Mouse (Mus musculus) megakaryocyte, embryonic 14.5 days (primary cell): ENCODE results near the gene Ak9. TPM values are rescaled to one million over a fixed set of nuclear protein-coding genes. Genes with fewer than 3 reads are reported as not detected.

ENCODE experiments used
- H3K27me3 ChIP-seq: replicated peaks from 2 replicates; pipeline ENCODE3; 2012; ENCODE audit warnings: inconsistent platforms
- H3K36me3 ChIP-seq: replicated peaks from 2 replicates; pipeline ENCODE3; 2012; ENCODE audit warnings: low read length, inconsistent platforms, mixed read lengths
- H3K4me1 ChIP-seq: 2 replicates; pipeline ENCODE4 v1.6.1; 2012; ENCODE audit warnings: inconsistent platforms
- H3K4me3 ChIP-seq: replicated peaks from 2 replicates; pipeline ENCODE3; 2012; ENCODE audit warnings: moderate library complexity, mild to moderate bottlenecking, inconsistent platforms
- H3K9me3 ChIP-seq: 2 replicates; pipeline ENCODE4 v1.6.1; 2012; ENCODE audit warnings: inconsistent platforms
- FLI1 ChIP-seq: IDR thresholded peaks from 2 replicates; pipeline ENCODE4 v1.6.1; 2012; ENCODE audit warnings: low read length, inconsistent platforms, mixed read lengths
- GATA1 ChIP-seq: IDR thresholded peaks from 3 replicates; pipeline ENCODE4 v1.6.1; 2012; ENCODE audit warnings: mixed read lengths, low read length, inconsistent platforms, borderline replicate concordance
- polyA plus RNA-seq: library from polyadenylated mRNA; stranded (reverse); fragments of >175 nt; gene quantifications from 2 replicates; pipeline ENCODE4 v1.2.3, GENCODE M21; 2012; ENCODE audit warnings: low replicate concordance; ENCODE audit not compliant: insufficient read depth

The Ak9 gene
- polyA plus RNA-seq, 1 experiment: not detected

- H3K27me3 ChIP-seq: no peaks in the 10 kb centered on the region
- H3K4me1 ChIP-seq: peaks cover 13% of the 10 kb centered on the region
- H3K9me3 ChIP-seq: no peaks in the 10 kb centered on the region
- peaks cover 27% of the 10 kb centered on the region for H3K36me3 ChIP-seq
- no peak overlapping the region for H3K4me3 ChIP-seq
- no peak for TF ChIP-seq GATA1
These were observed 16.2 kb upstream of the Ak9 start for GRCm38 (mm10) chr10:41287618-41288017.

DNA sequence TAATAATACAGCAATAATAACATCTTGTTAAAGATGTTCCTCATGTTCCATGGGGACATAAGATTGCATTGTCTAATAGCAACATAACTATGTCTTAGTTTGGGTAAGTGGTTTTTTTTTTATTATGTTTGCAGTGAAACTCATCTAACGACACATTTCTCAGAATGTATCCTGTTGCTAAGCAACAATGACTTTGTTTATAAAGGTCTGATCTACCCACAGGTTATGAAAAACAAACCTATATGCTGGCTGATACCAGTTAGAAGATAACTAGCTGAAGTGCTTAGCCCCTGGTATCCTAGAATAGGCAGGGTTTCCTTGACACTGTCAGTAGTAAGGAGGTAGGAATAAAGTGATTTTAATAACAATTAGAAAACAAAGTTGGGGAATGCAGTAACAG lies 15.7 kb upstream of the Ak9 start:
- peaks cover 16% of the 10 kb centered on the region for H3K4me1 ChIP-seq
- H3K36me3 ChIP-seq: peaks cover 23% of the 10 kb centered on the region
- H3K27me3 ChIP-seq: no peaks in the 10 kb centered on the region
- H3K9me3 ChIP-seq: no peaks in the 10 kb centered on the region
- no peak overlapping the region for H3K4me3 ChIP-seq
- TF ChIP-seq FLI1 (no peak), GATA1 (no peak)

GRCm38 (mm10) chr10:41288771-41289415 lies 14.9 kb upstream of the Ak9 start:
- TF ChIP-seq GATA1: no peak
- no peak for TF ChIP-seq FLI1
- Histone ChIP-seq H3K4me3 (peak overlapping the region; percentile 55), H3K9me3 (no peaks in the 10 kb centered on the region), H3K36me3 (peaks cover 14% of the 10 kb centered on the region), H3K4me1 (peaks cover 23% of the 10 kb centered on the region), H3K27me3 (no peaks in the 10 kb centered on the region)

- Histone ChIP-seq H3K27me3 (no peaks in the 10 kb centered on the region), H3K36me3 (no peaks in the 10 kb centered on the region)
These were observed 12.8 kb upstream of the Ak9 start for GRCm38 (mm10) chr10:41291021-41291420.

GRCm38 (mm10) chr10:41293019-41293418 lies 10.8 kb upstream of the Ak9 start:
- H3K9me3 ChIP-seq: no peaks in the 10 kb centered on the region
- H3K4me1 ChIP-seq: peaks cover 23% of the 10 kb centered on the region
- no peak overlapping the region for H3K4me3 ChIP-seq
- H3K36me3 ChIP-seq: no peaks in the 10 kb centered on the region
- no peaks in the 10 kb centered on the region for H3K27me3 ChIP-seq
- no peak for TF ChIP-seq FLI1
- no peak for TF ChIP-seq GATA1

More at GRCm38 (mm10) chr10:41291021-41291420, 12.8 kb upstream of the Ak9 start:
- Histone ChIP-seq H3K4me1 (peaks cover 23% of the 10 kb centered on the region), H3K4me3 (no peak overlapping the region), H3K9me3 (no peaks in the 10 kb centered on the region)
- TF ChIP-seq FLI1: no peak
- no peak for TF ChIP-seq GATA1

GRCm38 (mm10) chr10:41294734-41295133 lies 9.0 kb upstream of the Ak9 start:
- TF ChIP-seq FLI1 (no peak), GATA1 (no peak)
- H3K4me3 ChIP-seq: no peak overlapping the region
- peaks cover 13% of the 10 kb centered on the region for H3K4me1 ChIP-seq
- no peaks in the 10 kb centered on the region for H3K9me3 ChIP-seq
- H3K27me3 ChIP-seq: no peaks in the 10 kb centered on the region
- H3K36me3 ChIP-seq: no peaks in the 10 kb centered on the region

- no peaks in the 10 kb centered on the region for H3K27me3 ChIP-seq
- peaks cover 13% of the 10 kb centered on the region for H3K4me1 ChIP-seq
- H3K4me3 ChIP-seq: no peak overlapping the region
- H3K36me3 ChIP-seq: no peaks in the 10 kb centered on the region
- TF ChIP-seq GATA1 (no peak), FLI1 (no peak)
- no peaks in the 10 kb centered on the region for H3K9me3 ChIP-seq
These were observed 8.6 kb upstream of the Ak9 start for GRCm38 (mm10) chr10:41295145-41295544.

GRCm38 (mm10) chr10:41300161-41300560 lies 3.6 kb upstream of the Ak9 start:
- no peak for TF ChIP-seq FLI1
- TF ChIP-seq GATA1: no peak
- H3K4me1 ChIP-seq: peaks cover 13% of the 10 kb centered on the region; the same call in 1 of the 2 replicates
- no peaks in the 10 kb centered on the region for H3K27me3 ChIP-seq
- H3K36me3 ChIP-seq: no peaks in the 10 kb centered on the region
- no peaks in the 10 kb centered on the region for H3K9me3 ChIP-seq
- no peak overlapping the region for H3K4me3 ChIP-seq

GRCm38 (mm10) chr10:41302689-41303431 lies 920 bp upstream of the Ak9 start, which contains the start of gene Fig4:
Gene Fig4, minus strand, starts transcription at chr10:41303260.
- Histone ChIP-seq H3K9me3 (0 out of 2 replicates have a peak, but pooled peaks cover 2% of the 10 kb centered on the region), H3K4me3 (peak within 1 kb of the TSS; percentile 92), H3K27me3 (peaks cover 3% of the 10 kb centered on the region), H3K4me1 (peaks cover 13% of the 10 kb centered on the region; the same call in 1 of the 2 replicates), H3K36me3 (no peaks in the 10 kb centered on the region)
- no peak for TF ChIP-seq FLI1
- TF ChIP-seq GATA1: no peak

GRCm38 (mm10) chr10:41304961-41305455 lies 1.2 kb downstream of the Ak9 start:
- Histone ChIP-seq H3K36me3 (no peaks in the 10 kb centered on the region), H3K4me1 (peaks cover 13% of the 10 kb centered on the region; the same call in 1 of the 2 replicates), H3K27me3 (peaks cover 3% of the 10 kb centered on the region), H3K4me3 (no peak overlapping the region), H3K9me3 (0 out of 2 replicates have a peak, but pooled peaks cover 2% of the 10 kb centered on the region)
- TF ChIP-seq GATA1 (no peak), FLI1 (no peak)
